Mouse (Mus musculus): ENCODE measurements around the gene Wbp2. TPM values are rescaled to one million over a fixed set of nuclear protein-coding genes. Genes with fewer than 3 reads are reported as not detected.

The Wbp2 gene
- polyA plus RNA-seq, 1 experiment from 2014 or later: 164 TPM

- Histone ChIP-seq H3K36me3 (replicated peaks; ENCODE audit: control insufficient read depth, insufficient read depth) (peaks cover 14% of the 10 kb centered on the region), H3K4me1 (replicated peaks; ENCODE audit: control insufficient read depth, insufficient read depth, low read length) (0 out of 2 replicates have a peak, but pooled peaks cover 12% of the 10 kb centered on the region), H3K9me3 (ENCODE audit: control insufficient read depth, low read length) (no peaks in the 10 kb centered on the region), H3K9ac (peak overlapping the region; percentile 49), H3K27ac (peak overlapping the region; percentile 76), H3K27me3 (ENCODE audit: control insufficient read depth, insufficient read depth, low read length) (no peaks in the 10 kb centered on the region), H3K4me2 (replicated peaks) (peak overlapping the region; percentile 58), H3K4me3 (replicated peaks; ENCODE audit: low read length) (peak overlapping the region; percentile 46)
- WGBS: 3% methylated on average over 31 of the region's 31 CpGs
- DNase-seq (ENCODE audit: low spot score) (peak; percentile 82), ATAC-seq (ENCODE audit: low FRiP score) (peak; percentile 64)
These were observed 667 bp upstream of the Wbp2 start for GRCm38 (mm10) chr11:116087194-116088130.

GRCm38 (mm10) chr11:116084166-116084565 lies 2.6 kb downstream of the Wbp2 start:
- no peaks in the 10 kb centered on the region for H3K27me3 ChIP-seq (ENCODE audit: control insufficient read depth, insufficient read depth, low read length)
- 0 out of 2 replicates have a peak, but pooled peaks cover 12% of the 10 kb centered on the region for H3K4me1 ChIP-seq (replicated peaks; ENCODE audit: control insufficient read depth, insufficient read depth, low read length)
- H3K9me3 ChIP-seq (ENCODE audit: control insufficient read depth, low read length): no peaks in the 10 kb centered on the region
- WGBS: 94% methylated on average over 6 of the region's 6 CpGs
- no peak overlapping the region for H3K9ac ChIP-seq
- no peak for DNase-seq (ENCODE audit: low spot score)
- H3K4me3 ChIP-seq (replicated peaks; ENCODE audit: low read length): no peak overlapping the region
- no peak overlapping the region for H3K27ac ChIP-seq
- H3K4me2 ChIP-seq (replicated peaks): no peak overlapping the region
- no peak for ATAC-seq (ENCODE audit: low FRiP score)
- peaks cover 46% of the 10 kb centered on the region for H3K36me3 ChIP-seq (replicated peaks; ENCODE audit: control insufficient read depth, insufficient read depth)

GRCm38 (mm10) chr11:116083096-116083672 lies 3.6 kb downstream of the Wbp2 start:
- Histone ChIP-seq H3K9ac (no peak overlapping the region), H3K4me1 (replicated peaks; ENCODE audit: control insufficient read depth, insufficient read depth, low read length) (peaks cover 13% of the 10 kb centered on the region; the same call in 1 of the 2 replicates), H3K4me2 (replicated peaks) (no peak overlapping the region), H3K36me3 (replicated peaks; ENCODE audit: control insufficient read depth, insufficient read depth) (peaks cover 50% of the 10 kb centered on the region), H3K27ac (no peak overlapping the region), H3K27me3 (ENCODE audit: control insufficient read depth, insufficient read depth, low read length) (no peaks in the 10 kb centered on the region), H3K4me3 (replicated peaks; ENCODE audit: low read length) (no peak overlapping the region), H3K9me3 (ENCODE audit: control insufficient read depth, low read length) (no peaks in the 10 kb centered on the region)
- ATAC-seq (ENCODE audit: low FRiP score) (no peak), DNase-seq (ENCODE audit: low spot score) (no peak)
- 92% methylated on average over 14 of the region's 14 CpGs for WGBS

GRCm38 (mm10) chr11:116081081-116081480 lies 5.7 kb downstream of the Wbp2 start:
- Histone ChIP-seq H3K4me3 (replicated peaks; ENCODE audit: low read length) (no peak overlapping the region), H3K9ac (no peak overlapping the region), H3K27me3 (ENCODE audit: control insufficient read depth, insufficient read depth, low read length) (no peaks in the 10 kb centered on the region), H3K4me2 (replicated peaks) (no peak overlapping the region), H3K4me1 (replicated peaks; ENCODE audit: control insufficient read depth, insufficient read depth, low read length) (peaks cover 9% of the 10 kb centered on the region; the same call in 1 of the 2 replicates), H3K9me3 (ENCODE audit: control insufficient read depth, low read length) (no peaks in the 10 kb centered on the region), H3K36me3 (replicated peaks; ENCODE audit: control insufficient read depth, insufficient read depth) (peaks cover 50% of the 10 kb centered on the region), H3K27ac (no peak overlapping the region)
- 74% methylated on average over 6 of the region's 6 CpGs for WGBS
- DNase-seq (ENCODE audit: low spot score): no peak
- ATAC-seq (ENCODE audit: low FRiP score): no peak

GRCm38 (mm10) chr11:116079511-116079910 lies 7.3 kb downstream of the Wbp2 start:
- H3K9ac ChIP-seq: no peak overlapping the region
- H3K27ac ChIP-seq: no peak overlapping the region
- peaks cover 4% of the 10 kb centered on the region; the same call in 1 of the 2 replicates for H3K4me1 ChIP-seq (replicated peaks; ENCODE audit: control insufficient read depth, insufficient read depth, low read length)
- no peak overlapping the region for H3K4me2 ChIP-seq (replicated peaks)
- H3K9me3 ChIP-seq (ENCODE audit: control insufficient read depth, low read length): no peaks in the 10 kb centered on the region
- H3K36me3 ChIP-seq (replicated peaks; ENCODE audit: control insufficient read depth, insufficient read depth): peaks cover 50% of the 10 kb centered on the region
- 70% methylated on average over 10 of the region's 10 CpGs for WGBS
- H3K27me3 ChIP-seq (ENCODE audit: control insufficient read depth, insufficient read depth, low read length): no peaks in the 10 kb centered on the region
- DNase-seq (ENCODE audit: low spot score) (no peak), ATAC-seq (ENCODE audit: low FRiP score) (no peak)
- no peak overlapping the region for H3K4me3 ChIP-seq (replicated peaks; ENCODE audit: low read length)

GRCm38 (mm10) chr11:116078676-116079320 lies 8.0 kb downstream of the Wbp2 start:
- peaks cover 48% of the 10 kb centered on the region for H3K36me3 ChIP-seq (replicated peaks; ENCODE audit: control insufficient read depth, insufficient read depth)

GRCm38 (mm10) chr11:116078221-116078620 lies 8.6 kb downstream of the Wbp2 start:
- peaks cover 4% of the 10 kb centered on the region; the same call in 1 of the 2 replicates for H3K4me1 ChIP-seq (replicated peaks; ENCODE audit: control insufficient read depth, insufficient read depth, low read length)
- 6% methylated on average over 16 of the region's 16 CpGs for WGBS
- 0 out of 2 replicates have a peak overlapping the region, but pooled peaks have one; percentile 51 for H3K27ac ChIP-seq
- no peaks in the 10 kb centered on the region for H3K9me3 ChIP-seq (ENCODE audit: control insufficient read depth, low read length)
- H3K36me3 ChIP-seq (replicated peaks; ENCODE audit: control insufficient read depth, insufficient read depth): peaks cover 42% of the 10 kb centered on the region
- DNase-seq (ENCODE audit: low spot score) (no peak), ATAC-seq (ENCODE audit: low FRiP score) (peak; percentile 41; the same call in 1 of the 2 replicates)
- peak overlapping the region; percentile 54 for H3K9ac ChIP-seq
- no peaks in the 10 kb centered on the region for H3K27me3 ChIP-seq (ENCODE audit: control insufficient read depth, insufficient read depth, low read length)
- peak overlapping the region; percentile 54 for H3K4me2 ChIP-seq (replicated peaks)
- peak overlapping the region; percentile 22 for H3K4me3 ChIP-seq (replicated peaks; ENCODE audit: low read length)

More at GRCm38 (mm10) chr11:116078676-116079320, 8.0 kb downstream of the Wbp2 start:
- Histone ChIP-seq H3K4me3 (replicated peaks; ENCODE audit: low read length) (no peak overlapping the region), H3K9me3 (ENCODE audit: control insufficient read depth, low read length) (no peaks in the 10 kb centered on the region), H3K4me1 (replicated peaks; ENCODE audit: control insufficient read depth, insufficient read depth, low read length) (peaks cover 4% of the 10 kb centered on the region; the same call in 1 of the 2 replicates), H3K27me3 (ENCODE audit: control insufficient read depth, insufficient read depth, low read length) (no peaks in the 10 kb centered on the region), H3K9ac (no peak overlapping the region), H3K4me2 (replicated peaks) (no peak overlapping the region), H3K27ac (no peak overlapping the region)
- WGBS: 21% methylated on average over 10 of the region's 10 CpGs
- ATAC-seq (ENCODE audit: low FRiP score) (no peak), DNase-seq (ENCODE audit: low spot score) (no peak)

- Histone ChIP-seq H3K36me3 (replicated peaks; ENCODE audit: control insufficient read depth, insufficient read depth) (peaks cover 38% of the 10 kb centered on the region), H3K27ac (0 out of 2 replicates have a peak within 1 kb of the TSS, but pooled peaks have one; percentile 51), H3K9ac (peak within 1 kb of the TSS; percentile 54), H3K4me3 (replicated peaks; ENCODE audit: low read length) (peak within 1 kb of the TSS; percentile 22), H3K4me2 (replicated peaks) (peak within 1 kb of the TSS; percentile 54), H3K9me3 (ENCODE audit: control insufficient read depth, low read length) (no peaks in the 10 kb centered on the region), H3K4me1 (replicated peaks; ENCODE audit: control insufficient read depth, insufficient read depth, low read length) (peaks cover 4% of the 10 kb centered on the region; the same call in 1 of the 2 replicates), H3K27me3 (ENCODE audit: control insufficient read depth, insufficient read depth, low read length) (no peaks in the 10 kb centered on the region)
- no peak for ATAC-seq (ENCODE audit: low FRiP score)
- no peak for DNase-seq (ENCODE audit: low spot score)
- 61% methylated on average over 22 of the region's 22 CpGs for WGBS
These were observed 9.2 kb downstream of the Wbp2 start, which contains the start of gene Unc13d for GRCm38 (mm10) chr11:116077446-116078204. Gene Unc13d (minus strand): TSS chr11:116077961.

All from hindbrain, embryonic 14.5 days (tissue).